Mouse (Mus musculus) embryonic fibroblast, embryonic 13.5 days (primary cell): Measurements from ENCODE around the gene Itgb6. TPM values are rescaled to one million over a fixed set of nuclear protein-coding genes. Genes with fewer than 3 reads are reported as not detected.

Experiments
- H3K27ac ChIP-seq: 2 replicates; pipeline ENCODE4 v1.5.1; 2012; ENCODE audit warnings: low read length, control low read depth, inconsistent platforms; ENCODE audit not compliant: insufficient read depth
- H3K4me1 ChIP-seq: 2 replicates; pipeline ENCODE4 v1.6.1; 2011; ENCODE audit warnings: low read length; ENCODE audit not compliant: control insufficient read depth, insufficient read depth
- H3K4me3 ChIP-seq: 2 replicates; pipeline ENCODE4 v1.5.1; 2011; ENCODE audit warnings: mild to moderate bottlenecking, control low read depth, low read length; ENCODE audit not compliant: insufficient read depth
- CTCF ChIP-seq: IDR thresholded peaks from 2 replicates; pipeline ENCODE4 v1.5.1; 2011; ENCODE audit warnings: mild to moderate bottlenecking, control low read depth, low read length, moderate library complexity, borderline replicate concordance; ENCODE audit not compliant: insufficient read depth
- POLR2A ChIP-seq: IDR thresholded peaks from 2 replicates; pipeline ENCODE4 v1.6.1; 2011; ENCODE audit warnings: low read depth, mild to moderate bottlenecking, control low read depth, low read length, moderate library complexity
- polyA plus RNA-seq: library from polyadenylated mRNA; stranded (reverse); fragments of >200 nt; gene quantifications from 2 replicates; pipeline ENCODE4 v1.2.4, GENCODE M21; 2011; ENCODE audit warnings: low read depth; ENCODE audit not compliant: missing spikeins, insufficient read length

Itgb6 gene
- polyA plus RNA-seq, 1 experiment, result not detected

- Histone ChIP-seq H3K4me3 (no peak overlapping the region), H3K4me1 (no peaks in the 10 kb centered on the region), H3K27ac (no peak overlapping the region)
- TF ChIP-seq POLR2A, result no peak
- no peak for TF ChIP-seq CTCF
These were observed 110.8 kb downstream of the Itgb6 start for GRCm38 (mm10) chr2:60611622-60612021.

- no peak for TF ChIP-seq POLR2A
- TF ChIP-seq CTCF, result no peak
- no peak overlapping the region for H3K27ac ChIP-seq
- no peak overlapping the region for H3K4me3 ChIP-seq
- H3K4me1 ChIP-seq, result no peaks in the 10 kb centered on the region
These were observed 112.8 kb downstream of the Itgb6 start for GRCm38 (mm10) chr2:60609436-60610199.

GRCm38 (mm10) chr2:60607980-60608379 lies 114.5 kb downstream of the Itgb6 start:
- H3K27ac ChIP-seq, result no peak overlapping the region
- H3K4me1 ChIP-seq, result no peaks in the 10 kb centered on the region
- TF ChIP-seq POLR2A (no peak), CTCF (no peak)
- H3K4me3 ChIP-seq, result no peak overlapping the region

- Histone ChIP-seq H3K27ac (no peak overlapping the region), H3K4me1 (no peaks in the 10 kb centered on the region), H3K4me3 (no peak overlapping the region)
- no peak for TF ChIP-seq POLR2A
These were observed 121.1 kb downstream of the Itgb6 start for GRCm38 (mm10) chr2:60601326-60601725.

GRCm38 (mm10) chr2:60600863-60601262 lies 121.6 kb downstream of the Itgb6 start:
- no peak for TF ChIP-seq POLR2A
- TF ChIP-seq CTCF, result no peak
- H3K4me1 ChIP-seq, result no peaks in the 10 kb centered on the region

GRCm38 (mm10) chr2:60583416-60583815 lies 139.0 kb downstream of the Itgb6 start:
- Histone ChIP-seq H3K4me1 (no peaks in the 10 kb centered on the region), H3K4me3 (no peak overlapping the region), H3K27ac (no peak overlapping the region)
- TF ChIP-seq POLR2A (no peak), CTCF (no peak)

More at GRCm38 (mm10) chr2:60600863-60601262, 121.6 kb downstream of the Itgb6 start:
- H3K4me3 ChIP-seq, result no peak overlapping the region
- H3K27ac ChIP-seq, result no peak overlapping the region

GRCm38 (mm10) chr2:60554561-60554960 lies 167.9 kb downstream of the Itgb6 start:
- Histone ChIP-seq H3K4me3 (no peak overlapping the region), H3K27ac (no peak overlapping the region), H3K4me1 (peaks cover 6% of the 10 kb centered on the region; the same call in 1 of the 2 replicates)
- TF ChIP-seq POLR2A (no peak), CTCF (no peak)

GRCm38 (mm10) chr2:60552902-60553682 lies 169.4 kb downstream of the Itgb6 start, which contains the start of gene Pla2r1:
Gene Pla2r1, minus strand, starts transcription at chr2:60553308.
- Histone ChIP-seq H3K4me1 (peaks cover 6% of the 10 kb centered on the region; the same call in 1 of the 2 replicates), H3K4me3 (peak within 1 kb of the TSS; percentile 20), H3K27ac (no peak within 1 kb of the TSS)
- TF ChIP-seq CTCF (no peak), POLR2A (peak; percentile 64)

- Histone ChIP-seq H3K27ac (no peak overlapping the region), H3K4me3 (peak overlapping the region; percentile 20), H3K4me1 (peaks cover 6% of the 10 kb centered on the region; the same call in 1 of the 2 replicates)
- TF ChIP-seq CTCF (no peak), POLR2A (no peak)
These were observed 170.1 kb downstream of the Itgb6 start for GRCm38 (mm10) chr2:60552177-60552901.

GRCm38 (mm10) chr2:60551673-60552072 lies 170.8 kb downstream of the Itgb6 start:
- TF ChIP-seq POLR2A, result no peak
- no peak for TF ChIP-seq CTCF
- H3K27ac ChIP-seq, result no peak overlapping the region
- peaks cover 6% of the 10 kb centered on the region; the same call in 1 of the 2 replicates for H3K4me1 ChIP-seq
- H3K4me3 ChIP-seq, result no peak overlapping the region
